Mouse (Mus musculus) neural tube, embryonic 15.5 days (tissue): ENCODE measurements around the gene Olfr319. TPM values are rescaled to one million over a fixed set of nuclear protein-coding genes. Genes with fewer than 3 reads are reported as not detected.
"Not testable (repeated sequence)": the region's sequence is repeated elsewhere in the genome, so short reads cannot be mapped to it uniquely, and the experiment has no call there.

Source experiments
- ATAC-seq: fragments of 200-750 bp; cut with Nextera tagmentation; 2 replicates; pipeline ENCODE4 v1.8.0; 2017; ENCODE audit warnings: mild to moderate bottlenecking, moderate TSS enrichment, moderate library complexity; ENCODE audit not compliant: low FRiP score
- H3K27ac ChIP-seq: fragments of 300-500 bp; sonication (generic); replicated peaks from 2 replicates; pipeline ENCODE4 v1.5.1; 2015; ENCODE audit warnings: mild to moderate bottlenecking, inconsistent platforms
- H3K27me3 ChIP-seq: fragments of 300-500 bp; sonication (generic); replicated peaks from 2 replicates; pipeline ENCODE4 v1.6.1; 2015; ENCODE audit warnings: inconsistent platforms
- H3K36me3 ChIP-seq: fragments of 300-500 bp; sonication (generic); 2 replicates; pipeline ENCODE4 v1.6.1; 2015; ENCODE audit warnings: inconsistent platforms
- H3K4me1 ChIP-seq: fragments of 300-500 bp; sonication (generic); 2 replicates; pipeline ENCODE4 v1.6.1; 2015; ENCODE audit warnings: inconsistent platforms
- H3K4me2 ChIP-seq: fragments of 300-500 bp; sonication (generic); 2 replicates; pipeline ENCODE4 v1.6.1; 2015; ENCODE audit warnings: inconsistent platforms, mild to moderate bottlenecking, moderate library complexity
- H3K4me3 ChIP-seq: fragments of 300-500 bp; sonication (generic); replicated peaks from 2 replicates; pipeline ENCODE4 v1.5.1; 2015; ENCODE audit warnings: mild to moderate bottlenecking, inconsistent platforms
- H3K9ac ChIP-seq: fragments of 300-500 bp; sonication (generic); replicated peaks from 2 replicates; pipeline ENCODE4 v1.6.1; 2015; ENCODE audit warnings: mild to moderate bottlenecking, inconsistent platforms
- H3K9me3 ChIP-seq: fragments of 300-500 bp; sonication (generic); replicated peaks from 2 replicates; pipeline ENCODE4 v1.6.1; 2016; ENCODE audit warnings: inconsistent platforms
- WGBS: fragments of 180-500 bp; shearing (Covaris S2); methylation state at CpG from one replicate; pipeline ENCODE4 v1.1.7; 2015; ENCODE audit warnings: mixed read lengths; 5-methylcytosine and 5-hydroxymethylcytosine counted together
- polyA plus RNA-seq: library from polyadenylated mRNA; unstranded; fragments of >200 nt; fragmentation: Nextera tagmentation; extraction: Ambion mirVana; gene quantifications from 2 replicates; pipeline ENCODE4 v1.2.1, GENCODE M21; 2015

Gene Olfr319
- polyA plus RNA-seq, 1 experiment from 2014 or later: not detected

- no peak for ATAC-seq
- Histone ChIP-seq H3K4me1 (no peaks in the 10 kb centered on the region), H3K27ac (no peak within 1 kb of the TSS), H3K4me2 (no peak within 1 kb of the TSS), H3K9me3 (no peaks in the 10 kb centered on the region), H3K9ac (no peak within 1 kb of the TSS), H3K36me3 (no peaks in the 10 kb centered on the region), H3K4me3 (no peak within 1 kb of the TSS), H3K27me3 (no peaks in the 10 kb centered on the region)
- WGBS: 84% methylated on average over 4 of the region's 4 CpGs
Measured at GRCm38 (mm10) chr11:58738792-58739262, 39.9 kb downstream of the Olfr319 start, which contains the start of gene Olfr317. TSS of gene Olfr317 (minus strand) at chr11:58739212.

GRCm38 (mm10) chr11:58751096-58751495 is 52.1 kb downstream of the Olfr319 start:
- not testable (repeated sequence) for H3K27me3 ChIP-seq, ATAC-seq
- WGBS: 85% methylated on average over 18 of the region's 18 CpGs

GRCm38 (mm10) chr11:58752434-58752833 is 53.5 kb downstream of the Olfr319 start, which contains the start of gene Olfr316:
TSS of gene Olfr316 (plus strand) at chr11:58752734.
- H3K36me3 ChIP-seq: no peaks in the 10 kb centered on the region
- ATAC-seq: no peak
- H3K27ac ChIP-seq: no peak within 1 kb of the TSS
- no peak within 1 kb of the TSS for H3K4me2 ChIP-seq
- no peaks in the 10 kb centered on the region for H3K27me3 ChIP-seq
- H3K4me3 ChIP-seq: no peak within 1 kb of the TSS
- H3K4me1 ChIP-seq: no peaks in the 10 kb centered on the region
- no peak within 1 kb of the TSS for H3K9ac ChIP-seq
- WGBS: 94% methylated on average over 2 of the region's 2 CpGs
- no peaks in the 10 kb centered on the region for H3K9me3 ChIP-seq

More at GRCm38 (mm10) chr11:58751096-58751495, 52.1 kb downstream of the Olfr319 start:
- not testable (repeated sequence) for H3K4me2 ChIP-seq, H3K27ac ChIP-seq, H3K9me3 ChIP-seq, H3K4me1 ChIP-seq, H3K36me3 ChIP-seq, H3K9ac ChIP-seq, H3K4me3 ChIP-seq

Other genes starting within 250 kb of the Olfr319 start
- not detected in 2 replicates for gene Lypd9, start 246.2 kb upstream of the Olfr319 start, polyA plus RNA-seq
- gene Olfr30, start 236.9 kb upstream of the Olfr319 start, polyA plus RNA-seq: not detected in 2 replicates
- gene Olfr332, start 206.6 kb upstream of the Olfr319 start, polyA plus RNA-seq: not detected in 2 replicates
- gene Olfr331, start 196.6 kb upstream of the Olfr319 start, polyA plus RNA-seq: not detected in 2 replicates
- 0.15 and 0.20 TPM in 2 replicates for gene Olfr330, start 164.3 kb upstream of the Olfr319 start, polyA plus RNA-seq
- 0.09 TPM in 1 of 2 replicates, not detected in the other for gene Olfr329-ps, start 152.7 kb upstream of the Olfr319 start, polyA plus RNA-seq
- 0.06 and 0.10 TPM in 2 replicates for gene Olfr328, start 143.5 kb upstream of the Olfr319 start, polyA plus RNA-seq
- gene Olfr224, start 128.6 kb upstream of the Olfr319 start, polyA plus RNA-seq: 0.19 TPM in 1 of 2 replicates, not detected in the other
- gene Olfr325, start 121.4 kb upstream of the Olfr319 start, polyA plus RNA-seq: not detected in 2 replicates
- 0.05 and 0.12 TPM in 2 replicates for gene Olfr324, start 104.0 kb upstream of the Olfr319 start, polyA plus RNA-seq
- gene 2210407C18Rik, start 83.1 kb upstream of the Olfr319 start, polyA plus RNA-seq: not detected in 2 replicates
- gene Olfr323, start 68.7 kb upstream of the Olfr319 start, polyA plus RNA-seq: not detected in 2 replicates
- 0.19 and 0.29 TPM in 2 replicates for gene Trim58, start 58.7 kb upstream of the Olfr319 start, polyA plus RNA-seq
- gene Olfr322, start 40.4 kb upstream of the Olfr319 start, polyA plus RNA-seq: not detected in 2 replicates
- not detected in 2 replicates for gene Olfr320, start 18.1 kb upstream of the Olfr319 start, polyA plus RNA-seq
- gene Olfr318, start 24.9 kb downstream of the Olfr319 start, polyA plus RNA-seq: not detected in 2 replicates
- gene Olfr317, start 40.0 kb downstream of the Olfr319 start, polyA plus RNA-seq: 0.17 and 0.26 TPM in 2 replicates
- not detected in 2 replicates for gene Olfr316, start 53.6 kb downstream of the Olfr319 start, polyA plus RNA-seq
- not detected in 2 replicates for gene Olfr315, start 74.0 kb downstream of the Olfr319 start, polyA plus RNA-seq
- 0.06 TPM in 1 of 2 replicates, not detected in the other for gene Olfr314, start 83.8 kb downstream of the Olfr319 start, polyA plus RNA-seq
- gene Fam183b, start 102.8 kb downstream of the Olfr319 start, polyA plus RNA-seq: 10.1 and 15.2 TPM in 2 replicates
- gene Olfr313, start 115.8 kb downstream of the Olfr319 start, polyA plus RNA-seq: not detected in 2 replicates
- gene Olfr312, start 130.1 kb downstream of the Olfr319 start, polyA plus RNA-seq: not detected in 2 replicates
- not detected in 2 replicates for gene Olfr311, start 140.1 kb downstream of the Olfr319 start, polyA plus RNA-seq
- 20.8 and 22.4 TPM in 2 replicates for gene Gm12258, start 148.0 kb downstream of the Olfr319 start, polyA plus RNA-seq
- gene 2810021J22Rik, start 168.1 kb downstream of the Olfr319 start, polyA plus RNA-seq: 10.3 and 11.7 TPM in 2 replicates
- gene Zfp39, start 205.1 kb downstream of the Olfr319 start, polyA plus RNA-seq: 6.6 and 8.1 TPM in 2 replicates
- gene Btnl10, start 218.7 kb downstream of the Olfr319 start, polyA plus RNA-seq: 0.10 TPM in 1 of 2 replicates, not detected in the other
- gene Rnf187, start 239.8 kb downstream of the Olfr319 start, polyA plus RNA-seq: 559 and 636 TPM in 2 replicates
- 184 and 262 TPM in 2 replicates for gene Hist3h2ba, start 249.8 kb downstream of the Olfr319 start, polyA plus RNA-seq